Mouse (Mus musculus) urinary bladder, postnatal 36 days (tissue): Measurements from ENCODE around the gene Pde7b.
A peak's percentile ranks its signal among the peaks of the same experiment; 100 is the strongest.

Source experiments
- DNase-seq, 2 experiments: peaks; one replicate each; pipeline ENCODE4 v3.0.0; 2022; ENCODE audit warnings: low spot score in 2 of 2, mixed read lengths in 1 of 2

Gene Pde7b

GRCm38 (mm10) chr10:20431336-20431735 is 293.5 kb downstream of the Pde7b start:
- DNase-seq, result no peak

GRCm38 (mm10) chr10:20421299-20421883 is 303.5 kb downstream of the Pde7b start:
- no peak for DNase-seq

GRCm38 (mm10) chr10:20420296-20420695 is 304.6 kb downstream of the Pde7b start:
- DNase-seq, result no peak

GRCm38 (mm10) chr10:20418856-20419219 is 306.0 kb downstream of the Pde7b start:
- DNase-seq, result no peak

- peak in 1 of 2 experiments; percentile 6 for DNase-seq
Observed at GRCm38 (mm10) chr10:20418202-20418855, 306.5 kb downstream of the Pde7b start.

- DNase-seq, result no peak
Observed at GRCm38 (mm10) chr10:20409181-20409580, 315.7 kb downstream of the Pde7b start.

- DNase-seq, result no peak
Observed at GRCm38 (mm10) chr10:20408336-20408735, 316.5 kb downstream of the Pde7b start.

- DNase-seq, result peak; percentile 20 to 37
Observed at GRCm38 (mm10) chr10:20405471-20405870, 319.4 kb downstream of the Pde7b start.

- no peak for DNase-seq
Observed at GRCm38 (mm10) chr10:20402941-20403340, 321.9 kb downstream of the Pde7b start.

GRCm38 (mm10) chr10:20400406-20400805 is 324.5 kb downstream of the Pde7b start:
- no peak for DNase-seq

GRCm38 (mm10) chr10:20398641-20399390 is 326.1 kb downstream of the Pde7b start:
- DNase-seq, result no peak

- no peak for DNase-seq
Observed at GRCm38 (mm10) chr10:20398224-20398623, 326.7 kb downstream of the Pde7b start.

- no peak for DNase-seq
Observed at GRCm38 (mm10) chr10:20395778-20396177, 329.1 kb downstream of the Pde7b start.

- DNase-seq, result no peak
Observed at GRCm38 (mm10) chr10:20394815-20395214, 330.1 kb downstream of the Pde7b start.

GRCm38 (mm10) chr10:20390568-20390967 is 334.3 kb downstream of the Pde7b start:
- no peak for DNase-seq

GRCm38 (mm10) chr10:20382807-20383419 is 342.0 kb downstream of the Pde7b start:
- no peak for DNase-seq

- DNase-seq, result no peak
Observed at GRCm38 (mm10) chr10:20381352-20381751, 343.5 kb downstream of the Pde7b start.

GRCm38 (mm10) chr10:20380798-20381197 is 344.1 kb downstream of the Pde7b start:
- no peak for DNase-seq

GRCm38 (mm10) chr10:20379071-20379735 is 345.7 kb downstream of the Pde7b start:
- DNase-seq, result no peak

GRCm38 (mm10) chr10:20377621-20378020 is 347.3 kb downstream of the Pde7b start:
- DNase-seq, result no peak

- no peak for DNase-seq
Observed at GRCm38 (mm10) chr10:20372046-20372445, 352.8 kb downstream of the Pde7b start.
